Mouse (Mus musculus): Measurements from ENCODE around the gene Ube2q1.

Ube2q1 gene

DNA sequence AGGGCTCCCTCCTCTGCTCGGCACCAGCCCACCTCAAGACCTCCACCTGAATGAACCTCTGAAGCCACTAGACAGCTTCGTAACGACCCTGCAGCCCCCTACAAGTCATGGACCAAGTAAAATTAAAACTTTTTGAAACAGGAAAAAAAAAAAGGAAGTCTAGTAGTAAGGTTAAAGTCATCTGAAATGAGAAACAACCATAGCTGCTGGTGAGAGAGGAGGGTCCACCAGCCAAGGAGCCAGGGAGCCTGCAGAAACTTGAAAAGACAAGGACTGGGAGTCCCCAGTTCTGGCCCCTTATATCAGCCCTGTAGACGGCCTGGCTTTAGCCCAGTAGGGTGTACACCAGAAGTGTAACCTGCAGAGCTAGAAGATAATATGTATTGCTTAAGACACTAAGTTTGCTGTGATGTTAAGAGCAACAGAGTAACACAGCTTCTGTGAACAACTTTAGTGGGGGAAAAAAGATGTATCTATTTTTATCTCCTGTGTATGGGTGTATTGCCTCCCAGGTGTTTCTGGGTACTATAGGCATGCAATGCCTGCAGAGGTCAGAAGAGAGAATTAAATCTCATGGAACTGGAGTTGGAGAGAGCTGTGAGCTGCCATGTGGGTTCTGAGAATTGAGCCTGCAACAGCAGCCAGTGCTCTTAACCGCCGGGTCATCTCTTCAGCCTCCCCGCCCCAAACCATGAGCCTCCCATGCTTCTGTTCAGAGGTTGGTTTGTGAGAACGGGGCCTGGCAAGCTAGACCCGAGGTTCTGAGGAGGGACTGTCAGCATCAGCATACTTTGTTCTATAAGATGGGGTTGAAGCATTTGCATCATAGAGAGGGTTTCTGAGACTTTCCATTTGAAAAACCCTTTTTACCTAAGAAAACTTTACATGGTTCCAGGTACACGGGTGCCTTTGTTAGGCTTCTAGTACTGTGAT is 48.4 kb downstream of the Ube2q1 start:
- DNase-seq, result no peak

DNA sequence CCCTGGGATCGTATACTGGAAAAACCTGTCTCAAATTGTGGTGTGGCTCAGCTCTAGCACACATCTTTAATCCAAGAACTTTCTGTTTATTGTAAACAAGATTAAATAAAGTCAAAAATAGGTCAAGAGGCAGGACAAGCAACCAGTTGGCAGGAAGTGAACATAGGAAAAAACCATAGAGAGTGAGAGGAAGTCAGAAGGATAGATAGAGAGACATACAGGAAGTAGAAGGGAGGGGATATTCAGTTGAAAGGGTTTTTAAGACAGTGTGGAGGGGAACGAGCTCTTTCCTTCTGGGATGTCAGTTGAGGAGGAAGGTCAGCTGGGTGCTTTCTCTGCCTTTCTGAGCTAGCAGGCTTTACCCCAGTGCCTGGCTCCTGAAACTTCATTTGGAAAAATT is 50.2 kb downstream of the Ube2q1 start:
- no peak for DNase-seq

DNA sequence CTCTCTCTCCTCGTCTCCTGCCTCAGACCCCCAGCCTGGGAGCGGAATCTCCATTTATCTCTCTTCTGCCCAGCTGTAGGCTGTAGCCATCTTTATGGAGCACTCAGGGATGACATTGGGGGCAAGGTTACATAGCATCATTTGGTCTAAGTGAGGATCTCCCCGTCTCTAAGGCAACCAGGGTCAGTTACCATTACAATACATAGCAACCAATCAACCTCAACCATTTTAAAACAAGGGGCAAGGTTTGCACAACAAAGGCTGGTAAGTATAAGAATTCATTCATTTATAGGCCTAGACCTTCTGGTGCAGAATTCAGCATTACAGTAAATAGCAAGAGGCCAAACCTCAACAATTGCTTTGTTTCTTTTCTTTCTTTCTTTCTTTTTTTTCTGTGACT is 52.9 kb downstream of the Ube2q1 start:
- DNase-seq, result no peak

DNA sequence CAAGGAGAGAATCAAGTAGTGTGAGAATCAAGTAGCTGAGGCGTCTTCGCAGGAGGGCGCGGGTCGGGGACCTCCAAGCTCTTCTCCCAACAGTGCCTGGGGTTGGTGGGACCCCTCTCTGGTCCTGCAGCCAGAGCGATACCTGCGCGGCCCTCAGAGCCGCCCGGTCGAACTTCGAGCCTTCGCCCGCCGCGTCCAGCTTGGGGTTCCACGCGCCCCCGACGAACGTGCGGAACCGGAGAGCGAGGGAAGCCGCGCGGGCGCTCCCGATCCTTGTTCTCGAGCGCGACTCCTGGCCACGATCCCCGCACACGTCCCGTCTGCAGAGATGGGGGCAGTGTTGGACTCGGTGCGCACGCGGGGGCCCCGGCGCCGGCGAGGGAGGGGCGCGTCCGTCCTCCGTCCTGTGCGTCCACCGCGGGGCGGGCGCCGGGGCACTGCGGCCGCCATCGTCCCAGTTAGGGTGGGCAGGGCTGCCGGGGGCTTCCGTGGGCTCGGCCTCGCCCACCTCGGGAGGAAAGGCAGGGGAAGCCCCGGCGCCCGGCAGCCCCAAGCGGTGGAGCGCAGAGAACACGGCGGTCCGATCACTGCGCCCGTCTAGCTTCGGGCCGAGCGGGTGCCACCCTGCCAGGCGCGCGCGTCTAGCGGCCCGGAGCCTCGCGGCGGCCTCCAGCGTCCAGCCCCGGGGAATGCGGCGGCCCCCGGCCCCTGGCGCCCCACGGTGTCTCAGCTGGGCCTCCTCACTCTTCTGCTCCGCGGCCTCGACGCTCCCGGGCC is 57.6 kb downstream of the Ube2q1 start, which contains the start of gene She:
Gene She, plus strand, starts transcription at position 556 of the 777 bp plus-strand sequence.
- DNase-seq, result no peak
